Mouse (Mus musculus) left cerebral cortex, adult 2 months (tissue): ENCODE results near the gene Pacrg. TPM values are rescaled to one million over a fixed set of nuclear protein-coding genes. Genes with fewer than 3 reads are reported as not detected.

Source experiments
- DNase-seq, 2 experiments: peaks; one replicate each; pipeline ENCODE4 v3.0.0; 2021 to 2022; ENCODE audit warnings: low spot score in 2 of 2, mixed read lengths in 1 of 2; ENCODE audit errors: extremely low spot score in 1 of 2
- H3K27ac ChIP-seq: fragments of 200-600 bp; 2 replicates; pipeline ENCODE4 v1.8.1; 2022
- H3K4me3 ChIP-seq: fragments of 200-600 bp; 2 replicates; pipeline ENCODE4 v1.8.1; 2022
- CTCF ChIP-seq: fragments of 200-600 bp; IDR thresholded peaks from 2 replicates; pipeline ENCODE4 v1.8.1; 2022; ENCODE audit warnings: antibody characterized with exemption, mild to moderate bottlenecking, moderate library complexity
- intact Hi-C: fragments of 180-260 bp; cut with DNase I; formaldehyde crosslinking; loops from one replicate; pipeline ENCODE4 v1.15.1; 2025
- total RNA-seq, 2 experiments: library from RNA; stranded (reverse); gene quantifications; 2 replicates each; pipeline ENCODE4 v1.2.3; 2021

The Pacrg gene
- total RNA-seq, 2 experiments from 2014 or later: 15.2 to 19.8 TPM

DNA sequence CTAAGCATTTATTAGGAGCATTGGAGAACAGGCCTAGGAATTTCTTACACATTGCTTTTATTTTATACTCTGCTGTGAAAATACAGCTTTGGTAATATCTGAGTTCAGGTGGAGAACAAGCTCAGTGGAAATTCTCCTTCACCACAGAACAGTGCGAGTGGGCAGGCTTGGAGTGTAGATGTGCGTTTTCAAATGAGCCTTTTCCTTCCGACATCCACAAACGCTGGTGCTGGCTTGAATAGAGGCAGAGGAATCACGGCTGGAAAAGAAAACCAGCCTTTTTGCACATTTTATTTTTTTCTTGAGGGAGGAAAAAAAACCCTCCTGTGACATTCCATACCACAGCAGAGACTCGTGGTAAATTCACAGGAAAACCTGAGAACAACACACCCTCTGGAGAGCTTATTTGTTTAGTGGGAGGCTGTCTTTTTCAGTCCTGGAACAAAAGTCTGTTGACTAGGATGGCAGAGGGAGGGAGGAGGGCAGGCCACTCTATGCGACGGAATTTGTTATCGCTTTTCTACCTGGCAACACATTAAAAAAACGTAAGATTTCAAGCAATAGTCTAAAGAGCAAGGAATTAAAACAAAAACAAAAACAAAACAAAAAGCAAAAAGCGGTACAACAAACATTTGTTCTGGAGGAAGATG is 320.5 kb downstream of the Pacrg start:
- no peak for DNase-seq
- intact Hi-C loops: no loop called here
- peak overlapping the region; percentile 23; the same call in 1 of the 2 replicates for H3K4me3 ChIP-seq
- peak; percentile 8; the same call in 1 of the 2 replicates for TF ChIP-seq CTCF
- peak overlapping the region; percentile 24 for H3K27ac ChIP-seq

DNA sequence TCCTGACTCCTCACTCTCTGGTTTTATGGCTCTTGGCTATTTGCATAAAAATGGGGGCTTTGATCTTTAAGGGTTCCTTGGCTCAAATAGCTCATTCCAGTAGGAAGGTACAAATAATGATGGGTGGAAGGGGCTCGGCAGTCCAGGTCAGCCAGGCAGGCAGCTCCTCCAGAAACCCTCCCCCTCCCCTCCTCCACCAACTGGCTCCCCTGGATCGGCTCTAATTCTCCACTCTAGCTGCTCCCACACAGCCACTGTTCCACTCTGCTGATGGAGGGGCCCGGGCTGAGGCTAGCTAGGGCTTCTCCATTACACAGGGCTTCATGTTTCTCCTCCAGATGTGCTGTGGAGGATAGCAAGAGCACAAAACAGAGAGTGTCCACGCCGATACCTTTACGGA is 325.3 kb downstream of the Pacrg start:
- Histone ChIP-seq H3K27ac (no peak overlapping the region; the same call in 1 of the 2 replicates), H3K4me3 (no peak overlapping the region)
- DNase-seq: no peak
- no peak for TF ChIP-seq CTCF
- intact Hi-C loops: no loop called here

DNA sequence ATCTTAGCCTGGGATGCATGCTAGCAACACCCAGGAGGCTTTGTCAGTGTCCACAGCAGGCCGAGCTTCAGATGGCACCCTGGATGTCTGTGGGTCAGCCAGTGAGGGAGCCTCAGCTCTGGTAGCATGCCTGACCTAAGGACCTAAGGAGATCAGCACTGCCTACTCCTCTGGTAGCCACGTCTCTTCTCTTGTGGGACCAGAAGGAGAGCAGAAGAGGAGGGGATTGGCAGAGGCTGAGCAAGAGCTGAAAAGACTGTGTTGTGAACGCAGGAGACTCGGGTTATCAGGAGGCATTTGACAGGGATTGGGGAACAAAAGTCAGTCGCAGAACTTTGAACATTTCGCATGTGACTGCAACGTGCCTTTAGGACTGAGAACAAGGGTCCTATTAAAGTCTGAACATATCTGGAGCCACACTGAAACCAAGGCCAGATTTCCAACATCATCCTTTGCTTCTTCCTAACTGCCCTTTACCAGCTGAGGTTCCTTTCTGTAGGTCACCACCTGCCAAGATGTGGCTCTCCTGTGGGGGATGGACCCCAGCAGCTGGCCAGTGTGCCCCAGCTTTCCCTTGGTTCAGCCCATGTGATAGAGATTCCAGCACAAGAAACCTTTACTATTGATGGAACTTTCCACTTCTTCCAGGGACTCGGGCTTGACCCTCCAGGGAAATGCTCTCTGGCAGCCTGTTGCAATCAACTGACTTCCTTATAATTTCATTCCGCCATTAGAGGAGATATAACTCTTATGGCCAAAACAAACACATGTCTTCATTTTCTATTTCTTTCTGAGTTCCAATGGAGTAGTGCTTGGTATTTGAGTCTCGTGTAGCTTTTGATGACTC is 329.0 kb downstream of the Pacrg start:
- TF ChIP-seq CTCF: no peak
- intact Hi-C loops: no loop called here
- DNase-seq: no peak
- Histone ChIP-seq H3K4me3 (no peak overlapping the region), H3K27ac (peak overlapping the region; percentile 40; the same call in 1 of the 2 replicates)

DNA sequence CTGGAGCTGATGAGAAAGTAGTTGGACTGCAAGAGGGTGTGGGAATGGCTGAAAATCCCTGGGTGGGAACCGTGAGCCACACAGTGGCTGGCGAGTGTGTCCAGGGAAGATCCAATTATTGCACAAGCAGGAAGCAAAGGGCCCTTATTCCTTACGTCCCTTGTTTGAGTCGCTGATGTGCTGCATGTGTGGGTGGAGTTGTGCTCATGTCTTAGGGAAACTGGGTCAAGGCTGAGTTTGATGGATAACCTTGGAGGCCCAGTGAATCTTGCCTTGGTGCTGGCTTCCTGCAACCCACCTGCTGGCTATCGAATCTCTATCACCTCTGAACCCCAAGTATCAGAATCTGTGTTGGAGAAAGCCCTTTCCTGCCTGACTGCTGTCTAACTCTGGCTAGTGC is 329.6 kb downstream of the Pacrg start:
- no peak for DNase-seq
- no peak for TF ChIP-seq CTCF
- intact Hi-C loops: no loop called here
- H3K27ac ChIP-seq: peak overlapping the region; percentile 40; the same call in 1 of the 2 replicates
- H3K4me3 ChIP-seq: no peak overlapping the region

DNA sequence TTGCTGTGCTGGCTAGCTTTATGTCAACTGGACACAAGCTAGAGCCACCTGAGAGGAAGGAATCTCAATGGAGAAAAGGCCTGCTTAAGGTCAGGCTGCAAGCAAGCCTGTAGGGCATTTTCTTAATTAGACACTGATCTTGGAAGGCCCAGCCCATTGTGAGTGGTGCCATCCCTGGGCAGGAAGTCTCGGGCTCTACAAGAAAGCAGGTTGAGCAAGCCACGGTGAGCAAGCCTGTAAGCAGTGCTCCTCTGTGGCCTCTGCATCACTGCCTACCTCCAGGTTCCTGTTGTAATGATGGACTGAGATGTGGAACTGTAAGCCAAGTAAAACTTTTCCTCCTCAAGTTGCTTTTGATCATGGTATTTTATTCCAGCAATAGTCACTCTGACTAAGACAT is 332.0 kb downstream of the Pacrg start:
- peak overlapping the region; percentile 67 for H3K27ac ChIP-seq
- no peak for DNase-seq
- no peak for TF ChIP-seq CTCF
- intact Hi-C loops: no loop called here
- no peak overlapping the region for H3K4me3 ChIP-seq

DNA sequence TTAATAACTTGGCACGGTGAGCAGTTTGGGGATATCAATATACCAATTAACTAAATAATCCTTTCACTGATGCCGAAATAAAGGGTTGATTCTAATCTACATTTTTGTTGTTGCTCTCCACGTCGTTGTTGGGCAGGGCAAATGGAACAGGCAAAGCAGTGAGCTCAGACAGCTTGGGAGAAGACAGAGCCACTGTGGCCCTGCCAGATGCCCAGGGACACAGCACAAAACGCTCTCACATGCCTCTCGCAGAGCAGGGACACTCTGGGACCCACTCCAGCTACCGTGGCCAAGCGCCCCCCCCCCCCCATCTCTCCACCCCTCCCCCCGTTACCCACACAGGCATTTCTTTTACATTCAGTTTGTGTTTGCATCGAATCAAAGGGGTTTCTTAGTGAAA is 332.6 kb downstream of the Pacrg start:
- intact Hi-C loops: no loop called here
- no peak for TF ChIP-seq CTCF
- H3K4me3 ChIP-seq: no peak overlapping the region
- DNase-seq: peak in 1 of 2 experiments; percentile 40
- H3K27ac ChIP-seq: peak overlapping the region; percentile 67; the same call in 1 of the 2 replicates

DNA sequence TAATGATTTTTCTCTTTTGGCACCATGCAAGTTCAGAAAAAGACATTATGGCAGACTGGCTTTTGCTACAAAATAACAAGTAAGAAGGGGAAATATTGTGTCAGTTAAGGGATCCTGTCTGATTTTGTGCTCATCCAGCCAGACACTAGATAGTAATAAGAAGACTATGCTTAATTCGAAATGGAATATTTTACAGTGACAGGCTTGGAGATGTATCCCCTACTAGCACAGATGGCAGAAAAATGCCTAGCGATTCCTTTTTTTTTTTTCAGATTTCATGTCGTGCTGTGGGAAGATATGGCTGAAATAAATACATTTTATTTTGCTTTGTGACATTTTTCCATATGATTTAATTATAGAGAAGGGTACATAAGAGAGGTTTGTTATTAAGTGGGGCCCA is 333.2 kb downstream of the Pacrg start:
- Histone ChIP-seq H3K4me3 (no peak overlapping the region), H3K27ac (peak overlapping the region; percentile 67; the same call in 1 of the 2 replicates)
- no peak for DNase-seq
- intact Hi-C loops: no loop called here
- TF ChIP-seq CTCF: no peak

DNA sequence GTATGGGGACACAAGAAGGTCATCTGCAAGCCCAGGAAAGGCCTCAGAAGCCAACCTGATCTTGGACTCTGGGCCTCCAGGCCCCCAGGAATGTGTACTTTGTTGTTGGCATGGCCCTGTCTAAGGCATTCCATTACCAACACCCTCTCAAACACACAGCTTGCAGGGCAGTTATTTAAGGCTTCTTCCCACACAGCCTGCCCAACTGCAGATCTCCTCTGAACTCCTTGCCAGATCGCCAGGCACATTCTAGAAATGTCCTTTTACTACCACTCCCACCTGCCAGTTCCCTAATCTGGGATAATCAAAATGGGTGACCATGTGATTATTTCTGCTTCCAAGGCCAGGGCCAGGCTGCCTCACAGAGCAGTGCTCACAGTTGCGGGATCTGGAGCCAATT is 338.7 kb downstream of the Pacrg start:
- DNase-seq: no peak
- Histone ChIP-seq H3K27ac (peak overlapping the region; percentile 4; the same call in 1 of the 2 replicates), H3K4me3 (no peak overlapping the region)
- no peak for TF ChIP-seq CTCF
- intact Hi-C loops: no loop called here

DNA sequence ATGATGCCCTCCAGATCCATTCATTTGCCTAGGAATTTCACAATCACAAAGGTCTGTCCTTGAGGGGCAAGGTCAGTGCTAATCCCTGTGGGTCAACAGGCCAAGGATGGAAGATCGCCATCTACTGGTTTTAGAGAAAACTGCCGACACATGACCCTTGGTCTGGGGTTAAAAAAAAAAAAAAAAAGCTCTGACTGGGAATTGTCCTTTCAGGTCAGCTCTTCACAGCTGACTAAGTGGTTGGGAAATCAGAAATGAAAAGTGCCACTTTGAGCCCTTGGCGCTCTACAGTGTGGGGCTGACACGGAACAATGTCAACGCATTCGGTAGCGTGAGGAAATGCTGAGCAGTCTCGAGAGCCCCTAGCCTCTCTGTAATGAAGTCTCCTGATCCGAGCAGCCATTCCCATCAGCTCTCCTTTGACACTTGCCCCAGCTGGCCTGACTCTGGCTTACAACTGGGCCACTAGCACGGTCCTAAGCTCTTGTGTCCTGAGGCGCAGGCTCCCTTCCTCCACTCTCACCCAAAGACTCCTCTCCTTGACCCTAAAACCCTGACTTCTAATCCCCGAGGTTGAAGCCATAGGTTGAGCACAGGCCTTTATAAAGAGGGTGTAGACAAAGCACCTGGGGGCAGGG is 339.2 kb downstream of the Pacrg start:
- intact Hi-C loops: no loop called here
- peak; percentile 51 for TF ChIP-seq CTCF
- Histone ChIP-seq H3K27ac (no peak overlapping the region), H3K4me3 (no peak overlapping the region)
- DNase-seq: no peak

DNA sequence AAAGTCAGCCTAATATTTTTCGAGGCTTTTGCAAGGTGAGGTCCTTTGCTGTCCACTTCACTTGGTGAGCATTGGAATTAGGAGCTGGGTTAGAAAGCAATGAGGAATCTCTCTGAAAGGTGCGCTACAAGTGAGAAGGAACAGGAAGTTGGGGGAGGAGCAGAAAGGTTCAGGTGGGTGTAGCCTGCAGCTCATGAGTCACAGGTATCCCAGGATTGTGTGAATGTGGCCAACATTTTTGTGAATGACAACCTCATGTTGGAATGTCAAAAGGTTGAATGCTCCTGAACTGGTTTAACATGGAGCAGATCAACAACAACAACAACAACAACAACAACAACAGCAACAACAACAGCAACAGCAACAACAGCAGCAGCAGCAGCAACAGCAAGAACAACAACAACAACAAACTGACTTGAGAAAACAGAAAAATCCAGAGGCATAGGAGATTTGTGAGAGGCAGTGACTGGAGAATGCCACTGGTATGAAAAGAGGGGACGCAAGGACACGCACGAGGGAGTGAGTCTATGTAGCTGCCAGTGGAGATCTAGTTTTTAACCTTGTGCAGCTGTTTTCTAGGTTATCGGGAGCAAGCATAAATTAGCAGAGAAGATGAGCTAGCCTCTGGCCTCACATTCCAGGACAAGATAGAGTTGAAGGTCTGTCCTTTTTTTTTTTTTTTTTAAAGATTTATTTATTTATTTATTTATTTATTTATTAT is 341.0 kb downstream of the Pacrg start:
- TF ChIP-seq CTCF: no peak
- no peak for DNase-seq

DNA sequence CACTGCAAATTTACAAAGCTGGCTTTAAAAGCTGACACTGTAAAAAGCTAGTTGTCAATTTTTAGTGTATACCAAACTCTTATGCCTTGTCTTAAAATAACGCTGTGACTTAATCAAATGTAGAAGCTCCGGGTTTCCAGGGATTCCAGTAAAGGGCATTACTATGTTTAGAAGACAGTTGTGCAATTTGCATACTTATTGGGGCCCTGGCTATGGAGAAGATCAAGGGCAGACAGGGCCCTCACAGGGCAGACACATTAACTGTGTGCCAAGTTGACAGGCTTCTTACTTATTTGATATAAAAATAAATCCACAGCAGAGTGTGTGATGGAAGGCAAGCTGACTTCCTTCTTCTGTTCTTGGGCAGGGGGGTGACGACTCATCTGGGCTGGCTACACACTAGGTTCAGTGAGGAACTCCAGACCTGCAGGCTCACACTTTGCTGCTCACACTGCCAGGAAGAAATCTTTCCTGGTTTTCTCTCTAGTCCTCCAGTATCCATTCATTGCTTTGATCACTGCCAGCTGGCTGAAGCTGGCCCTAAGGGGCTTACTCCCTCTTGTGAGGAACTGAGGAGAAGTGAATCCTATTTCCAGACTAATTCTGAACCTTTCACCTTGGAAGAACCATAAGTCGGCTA is 342.2 kb downstream of the Pacrg start:
- no peak for DNase-seq
- Histone ChIP-seq H3K4me3 (no peak overlapping the region), H3K27ac (peak overlapping the region; percentile 38; the same call in 1 of the 2 replicates)
- intact Hi-C loops: loop anchor here (10.0 kb wide), 4 partner anchors 247 to 1333 kb away; no protein-coding TSS in a partner anchor
- no peak for TF ChIP-seq CTCF

More for the DNA sequence above, 341.0 kb downstream of the Pacrg start:
- intact Hi-C loops: loop anchor here (10.0 kb wide), 4 partner anchors 246 to 1334 kb away; no protein-coding TSS in a partner anchor
- Histone ChIP-seq H3K27ac (no peak overlapping the region), H3K4me3 (no peak overlapping the region)
